Mouse (Mus musculus): ENCODE data around the gene Syt16. TPM values are rescaled to one million over a fixed set of nuclear protein-coding genes. Genes with fewer than 3 reads are reported as not detected.

Gene Syt16
- polyA plus RNA-seq, 1 experiment from 2014 or later = 1.8 TPM

- no peaks in the 10 kb centered on the region for H3K9me3 ChIP-seq
- no peak overlapping the region for H3K4me3 ChIP-seq
- H3K36me3 ChIP-seq (replicated peaks) = no peaks in the 10 kb centered on the region
- no peak for DNase-seq (ENCODE audit: extremely low spot score, low spot score)
- H3K4me1 ChIP-seq = no peaks in the 10 kb centered on the region
- no peak overlapping the region for H3K27ac ChIP-seq
- WGBS = 88% methylated on average over 6 of the region's 6 CpGs
- H3K27me3 ChIP-seq (ENCODE audit: poor library complexity, severe bottlenecking) = no peaks in the 10 kb centered on the region
Observed at GRCm38 (mm10) chr12:74202431-74203042, 205.1 kb downstream of the Syt16 start.

GRCm38 (mm10) chr12:74212156-74212555, 214.7 kb downstream of the Syt16 start:
- Histone ChIP-seq H3K4me3 (no peak overlapping the region), H3K9me3 (no peaks in the 10 kb centered on the region), H3K4me1 (no peaks in the 10 kb centered on the region), H3K36me3 (replicated peaks) (no peaks in the 10 kb centered on the region), H3K27me3 (ENCODE audit: poor library complexity, severe bottlenecking) (no peaks in the 10 kb centered on the region), H3K27ac (no peak overlapping the region)
- WGBS = 82% methylated on average over 3 of the region's 3 CpGs
- no peak for DNase-seq (ENCODE audit: extremely low spot score, low spot score)

GRCm38 (mm10) chr12:74216103-74216728, 218.8 kb downstream of the Syt16 start:
- H3K36me3 ChIP-seq (replicated peaks) = no peaks in the 10 kb centered on the region
- H3K4me1 ChIP-seq = no peaks in the 10 kb centered on the region
- no peak overlapping the region for H3K27ac ChIP-seq
- no peaks in the 10 kb centered on the region for H3K9me3 ChIP-seq
- DNase-seq (ENCODE audit: extremely low spot score, low spot score) = no peak
- H3K4me3 ChIP-seq = no peak overlapping the region
- 79% methylated on average over 5 of the region's 5 CpGs for WGBS
- no peaks in the 10 kb centered on the region for H3K27me3 ChIP-seq (ENCODE audit: poor library complexity, severe bottlenecking)

GRCm38 (mm10) chr12:74219909-74220308, 222.4 kb downstream of the Syt16 start:
- 88% methylated on average over 4 of the region's 4 CpGs for WGBS
- no peak for DNase-seq (ENCODE audit: extremely low spot score, low spot score)
- no peaks in the 10 kb centered on the region for H3K4me1 ChIP-seq
- H3K27ac ChIP-seq = no peak overlapping the region
- no peak overlapping the region for H3K4me3 ChIP-seq
- H3K27me3 ChIP-seq (ENCODE audit: poor library complexity, severe bottlenecking) = no peaks in the 10 kb centered on the region
- no peaks in the 10 kb centered on the region for H3K36me3 ChIP-seq (replicated peaks)
- no peaks in the 10 kb centered on the region for H3K9me3 ChIP-seq

- no peak overlapping the region for H3K4me3 ChIP-seq
- no peaks in the 10 kb centered on the region for H3K27me3 ChIP-seq (ENCODE audit: poor library complexity, severe bottlenecking)
- H3K9me3 ChIP-seq = no peaks in the 10 kb centered on the region
- DNase-seq (ENCODE audit: extremely low spot score, low spot score) = no peak
- no peaks in the 10 kb centered on the region for H3K4me1 ChIP-seq
- 83% methylated on average over 1 of the region's 1 CpGs for WGBS
- H3K27ac ChIP-seq = no peak overlapping the region
- no peaks in the 10 kb centered on the region for H3K36me3 ChIP-seq (replicated peaks)
Observed at GRCm38 (mm10) chr12:74220651-74221050, 223.2 kb downstream of the Syt16 start.

GRCm38 (mm10) chr12:74230808-74231207, 233.3 kb downstream of the Syt16 start:
- Histone ChIP-seq H3K4me3 (no peak overlapping the region), H3K36me3 (replicated peaks) (no peaks in the 10 kb centered on the region)
- 89% methylated on average over 10 of the region's 10 CpGs for WGBS

GRCm38 (mm10) chr12:74232845-74233244, 235.4 kb downstream of the Syt16 start:
- Histone ChIP-seq H3K9me3 (no peaks in the 10 kb centered on the region), H3K36me3 (replicated peaks) (no peaks in the 10 kb centered on the region), H3K27ac (no peak overlapping the region), H3K27me3 (ENCODE audit: poor library complexity, severe bottlenecking) (no peaks in the 10 kb centered on the region), H3K4me3 (no peak overlapping the region), H3K4me1 (no peaks in the 10 kb centered on the region)
- DNase-seq (ENCODE audit: extremely low spot score, low spot score) = no peak
- 79% methylated on average over 1 of the region's 1 CpGs for WGBS

More at GRCm38 (mm10) chr12:74230808-74231207, 233.3 kb downstream of the Syt16 start:
- H3K27me3 ChIP-seq (ENCODE audit: poor library complexity, severe bottlenecking) = no peaks in the 10 kb centered on the region
- no peak overlapping the region for H3K27ac ChIP-seq
- H3K4me1 ChIP-seq = no peaks in the 10 kb centered on the region
- no peaks in the 10 kb centered on the region for H3K9me3 ChIP-seq
- DNase-seq (ENCODE audit: extremely low spot score, low spot score) = no peak

- no peak overlapping the region for H3K4me3 ChIP-seq
- H3K27ac ChIP-seq = no peak overlapping the region
- no peaks in the 10 kb centered on the region for H3K36me3 ChIP-seq (replicated peaks)
- no peaks in the 10 kb centered on the region for H3K27me3 ChIP-seq (ENCODE audit: poor library complexity, severe bottlenecking)
- peaks cover 3% of the 10 kb centered on the region; the same call in 1 of the 2 replicates for H3K4me1 ChIP-seq
- no peaks in the 10 kb centered on the region for H3K9me3 ChIP-seq
- WGBS = 91% methylated on average over 8 of the region's 8 CpGs
- no peak for DNase-seq (ENCODE audit: extremely low spot score, low spot score)
Observed at GRCm38 (mm10) chr12:74236191-74236590, 238.7 kb downstream of the Syt16 start.

GRCm38 (mm10) chr12:74238056-74238455, 240.6 kb downstream of the Syt16 start:
- Histone ChIP-seq H3K9me3 (no peaks in the 10 kb centered on the region), H3K4me3 (no peak overlapping the region), H3K4me1 (peaks cover 3% of the 10 kb centered on the region; the same call in 1 of the 2 replicates), H3K27me3 (ENCODE audit: poor library complexity, severe bottlenecking) (no peaks in the 10 kb centered on the region), H3K36me3 (replicated peaks) (no peaks in the 10 kb centered on the region), H3K27ac (no peak overlapping the region)
- DNase-seq (ENCODE audit: extremely low spot score, low spot score) = no peak
- WGBS = 85% methylated on average over 7 of the region's 7 CpGs

- no peaks in the 10 kb centered on the region for H3K9me3 ChIP-seq
- H3K27me3 ChIP-seq (ENCODE audit: poor library complexity, severe bottlenecking) = no peaks in the 10 kb centered on the region
- H3K27ac ChIP-seq = no peak overlapping the region
- no peak overlapping the region for H3K4me3 ChIP-seq
- peaks cover 3% of the 10 kb centered on the region; the same call in 1 of the 2 replicates for H3K4me1 ChIP-seq
- 80% methylated on average over 2 of the region's 2 CpGs for WGBS
- DNase-seq (ENCODE audit: extremely low spot score, low spot score) = no peak
- no peaks in the 10 kb centered on the region for H3K36me3 ChIP-seq (replicated peaks)
Observed at GRCm38 (mm10) chr12:74238806-74239205, 241.3 kb downstream of the Syt16 start.

- H3K4me3 ChIP-seq = no peak overlapping the region
- H3K4me1 ChIP-seq = no peaks in the 10 kb centered on the region
- 66% methylated on average over 3 of the region's 3 CpGs for WGBS
- H3K9me3 ChIP-seq = no peaks in the 10 kb centered on the region
- H3K36me3 ChIP-seq (replicated peaks) = no peaks in the 10 kb centered on the region
- no peak overlapping the region for H3K27ac ChIP-seq
- DNase-seq (ENCODE audit: extremely low spot score, low spot score) = no peak
- no peaks in the 10 kb centered on the region for H3K27me3 ChIP-seq (ENCODE audit: poor library complexity, severe bottlenecking)
Observed at GRCm38 (mm10) chr12:74264846-74265245, 267.4 kb downstream of the Syt16 start.

GRCm38 (mm10) chr12:74267049-74267448, 269.6 kb downstream of the Syt16 start:
- Histone ChIP-seq H3K4me3 (no peak overlapping the region), H3K27ac (no peak overlapping the region), H3K36me3 (replicated peaks) (no peaks in the 10 kb centered on the region), H3K27me3 (ENCODE audit: poor library complexity, severe bottlenecking) (no peaks in the 10 kb centered on the region), H3K4me1 (no peaks in the 10 kb centered on the region), H3K9me3 (no peaks in the 10 kb centered on the region)
- no peak for DNase-seq (ENCODE audit: extremely low spot score, low spot score)
- WGBS = 89% methylated on average over 4 of the region's 4 CpGs

GRCm38 (mm10) chr12:74268644-74269285, 271.3 kb downstream of the Syt16 start:
- Histone ChIP-seq H3K27me3 (ENCODE audit: poor library complexity, severe bottlenecking) (no peaks in the 10 kb centered on the region), H3K36me3 (replicated peaks) (no peaks in the 10 kb centered on the region), H3K9me3 (no peaks in the 10 kb centered on the region), H3K4me1 (no peaks in the 10 kb centered on the region), H3K4me3 (no peak overlapping the region), H3K27ac (no peak overlapping the region)
- DNase-seq (ENCODE audit: extremely low spot score, low spot score) = no peak
- WGBS = 86% methylated on average over 15 of the region's 15 CpGs

Data from forebrain, embryonic 10.5 days (tissue).